Mouse (Mus musculus): ENCODE results near the gene Ccdc177. TPM values are rescaled to one million over a fixed set of nuclear protein-coding genes. Genes with fewer than 3 reads are reported as not detected.
"Not testable (repeated sequence)": the region's sequence is repeated elsewhere in the genome, so short reads cannot be mapped to it uniquely, and the experiment has no call there.

Ccdc177 gene
- polyA plus RNA-seq, 1 experiment from 2014 or later, result 0.17 TPM

DNA sequence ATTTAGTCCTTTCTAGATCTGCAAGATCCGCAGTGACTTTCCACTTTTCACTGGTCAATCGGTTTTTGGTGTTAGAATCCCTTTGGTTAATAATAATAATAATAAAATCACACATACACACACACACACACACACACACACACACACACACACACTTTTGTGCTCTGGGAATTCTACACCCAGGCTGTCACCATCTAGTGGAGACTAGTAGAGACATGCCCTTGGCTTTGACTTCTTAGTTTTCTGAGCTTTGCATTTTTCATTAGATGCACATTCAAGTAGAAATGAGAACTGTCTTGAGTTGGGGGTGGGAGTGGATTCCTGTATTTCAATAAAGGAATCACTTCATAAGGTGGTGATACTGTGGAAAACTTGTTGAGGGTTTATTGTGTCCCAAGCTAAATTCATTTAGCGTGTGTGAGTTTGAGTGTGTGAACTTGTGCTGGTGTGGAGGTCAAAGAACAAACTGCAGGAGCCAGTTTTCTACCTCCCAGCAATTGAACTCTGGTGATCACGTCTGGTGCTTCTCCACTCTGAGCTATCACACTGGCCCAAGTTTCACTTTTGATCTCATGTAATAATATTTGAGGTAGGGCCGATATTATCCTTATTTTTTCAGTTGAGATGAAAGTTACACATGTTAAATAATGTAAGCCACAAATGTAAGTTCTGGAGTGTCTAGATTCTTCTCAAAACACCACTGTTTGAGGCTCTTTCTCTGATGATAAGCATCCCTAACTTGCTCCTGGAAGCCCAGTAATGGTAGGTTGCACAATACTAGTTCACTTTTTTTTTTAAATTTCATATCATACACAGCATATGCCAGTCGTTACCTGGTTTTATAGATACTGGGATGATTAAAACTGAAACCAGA is 31.3 kb upstream of the Ccdc177 start:
- peak overlapping the region; percentile 94 for H3K27ac ChIP-seq
- H3K9me3 ChIP-seq, result no peaks in the 10 kb centered on the region
- 36% methylated on average over 6 of the region's 6 CpGs for WGBS
- peak overlapping the region; percentile 93; the same call in 1 of the 2 replicates for H3K9ac ChIP-seq
- ATAC-seq (ENCODE audit: insufficient read depth, low FRiP score, low read depth), result no peak
- peak overlapping the region; percentile 92 for H3K4me3 ChIP-seq (replicated peaks)
- H3K27me3 ChIP-seq (replicated peaks), result no peaks in the 10 kb centered on the region
- H3K4me1 ChIP-seq, result peaks cover 21% of the 10 kb centered on the region
- H3K36me3 ChIP-seq, result no peaks in the 10 kb centered on the region
- H3K4me2 ChIP-seq, result peak overlapping the region; percentile 77

GRCm38 (mm10) chr12:80790700-80791570 is 30.4 kb upstream of the Ccdc177 start:
- WGBS, result under 1% methylated on average over 67 of the region's 80 CpGs

GRCm38 (mm10) chr12:80789849-80790694 is 29.6 kb upstream of the Ccdc177 start, which contains the start of gene Susd6:
Gene Susd6, plus strand, starts transcription at chr12:80790510.
- no peaks in the 10 kb centered on the region for H3K9me3 ChIP-seq
- WGBS, result 3% methylated on average over 51 of the region's 56 CpGs
- H3K27ac ChIP-seq, result peak within 1 kb of the TSS; percentile 94
- peak within 1 kb of the TSS; percentile 92 for H3K4me3 ChIP-seq (replicated peaks)
- peak; percentile 97 for ATAC-seq (ENCODE audit: insufficient read depth, low FRiP score, low read depth)
- peak within 1 kb of the TSS; percentile 93 for H3K9ac ChIP-seq
- no peaks in the 10 kb centered on the region for H3K36me3 ChIP-seq
- H3K4me1 ChIP-seq, result peaks cover 18% of the 10 kb centered on the region
- H3K27me3 ChIP-seq (replicated peaks), result no peaks in the 10 kb centered on the region
- H3K4me2 ChIP-seq, result peak within 1 kb of the TSS; percentile 77

More at GRCm38 (mm10) chr12:80790700-80791570, 30.4 kb upstream of the Ccdc177 start:
- ATAC-seq (ENCODE audit: insufficient read depth, low FRiP score, low read depth), result peak; percentile 54
- H3K27me3 ChIP-seq (replicated peaks), result no peaks in the 10 kb centered on the region
- no peaks in the 10 kb centered on the region for H3K9me3 ChIP-seq
- peak overlapping the region; percentile 94 for H3K27ac ChIP-seq
- H3K9ac ChIP-seq, result peak overlapping the region; percentile 93
- H3K4me1 ChIP-seq, result peaks cover 21% of the 10 kb centered on the region
- peak overlapping the region; percentile 77 for H3K4me2 ChIP-seq
- H3K36me3 ChIP-seq, result no peaks in the 10 kb centered on the region
- H3K4me3 ChIP-seq (replicated peaks), result peak overlapping the region; percentile 92

DNA sequence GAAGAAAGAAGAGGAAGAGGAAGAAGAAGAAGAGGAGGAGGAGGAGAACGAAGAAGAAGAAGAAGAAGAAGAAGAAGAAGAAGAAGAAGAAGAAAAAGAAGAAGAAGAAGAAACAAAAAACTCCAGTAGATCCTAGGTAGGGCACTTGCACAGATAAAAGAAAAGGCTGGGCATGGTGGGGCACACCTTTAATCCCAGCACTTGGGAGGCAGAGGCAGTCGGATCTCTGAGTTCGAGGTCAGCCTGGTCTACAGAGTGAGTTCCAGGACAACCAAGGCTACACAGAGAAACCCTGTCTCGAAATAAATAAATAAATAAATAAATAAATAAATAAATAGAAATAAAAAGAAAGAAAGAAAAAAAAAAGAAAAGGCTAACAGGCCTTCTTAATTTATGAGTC is 28.8 kb upstream of the Ccdc177 start:
- H3K4me2 ChIP-seq; H3K9ac ChIP-seq; ATAC-seq (ENCODE audit: insufficient read depth, low FRiP score, low read depth); H3K27ac ChIP-seq; H3K4me3 ChIP-seq (replicated peaks); H3K9me3 ChIP-seq; H3K36me3 ChIP-seq; H3K27me3 ChIP-seq (replicated peaks): not testable (repeated sequence)
- H3K4me1 ChIP-seq, result peaks cover 17% of the 10 kb centered on the region
- 82% methylated on average over 4 of the region's 4 CpGs for WGBS

GRCm38 (mm10) chr12:80788188-80788587 is 27.7 kb upstream of the Ccdc177 start:
- no peak overlapping the region for H3K4me2 ChIP-seq
- no peaks in the 10 kb centered on the region for H3K9me3 ChIP-seq
- H3K27ac ChIP-seq, result no peak overlapping the region
- peaks cover 17% of the 10 kb centered on the region for H3K4me1 ChIP-seq
- no peak overlapping the region for H3K4me3 ChIP-seq (replicated peaks)
- 77% methylated on average over 3 of the region's 3 CpGs for WGBS
- no peaks in the 10 kb centered on the region for H3K36me3 ChIP-seq
- ATAC-seq (ENCODE audit: insufficient read depth, low FRiP score, low read depth), result no peak
- no peaks in the 10 kb centered on the region for H3K27me3 ChIP-seq (replicated peaks)
- H3K9ac ChIP-seq, result no peak overlapping the region

- Histone ChIP-seq H3K4me2 (peak overlapping the region; percentile 16; the same call in 1 of the 2 replicates), H3K36me3 (no peaks in the 10 kb centered on the region), H3K27me3 (replicated peaks) (no peaks in the 10 kb centered on the region), H3K9ac (no peak overlapping the region), H3K9me3 (no peaks in the 10 kb centered on the region), H3K27ac (no peak overlapping the region), H3K4me1 (peaks cover 14% of the 10 kb centered on the region), H3K4me3 (replicated peaks) (no peak overlapping the region)
- ATAC-seq (ENCODE audit: insufficient read depth, low FRiP score, low read depth), result no peak
- WGBS, result 38% methylated on average over 11 of the region's 11 CpGs
Observed at GRCm38 (mm10) chr12:80787604-80788003, 27.1 kb upstream of the Ccdc177 start.

DNA sequence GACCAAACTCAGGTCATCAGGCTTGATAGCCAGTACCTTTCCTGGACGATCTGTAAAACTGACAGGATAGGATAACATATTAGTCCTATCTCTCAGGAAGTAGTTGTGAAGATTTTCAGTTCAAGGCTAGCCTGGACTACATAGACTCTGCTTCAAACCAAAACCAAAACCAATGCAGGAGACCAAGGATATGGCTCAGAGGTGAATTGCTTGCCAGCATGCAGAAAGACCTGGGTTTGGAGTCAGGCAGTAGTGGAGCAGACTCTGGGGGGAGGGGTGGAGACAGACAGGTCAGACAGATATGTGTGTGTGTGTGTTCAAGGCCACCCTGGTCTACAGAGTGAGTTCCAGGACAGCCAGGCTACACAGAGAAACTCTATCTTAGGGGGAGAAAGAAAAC is 26.1 kb upstream of the Ccdc177 start:
- H3K4me2 ChIP-seq, result no peak overlapping the region
- H3K36me3 ChIP-seq, result no peaks in the 10 kb centered on the region
- peaks cover 9% of the 10 kb centered on the region for H3K4me1 ChIP-seq
- H3K27me3 ChIP-seq (replicated peaks), result no peaks in the 10 kb centered on the region
- 63% methylated on average over 1 of the region's 1 CpGs for WGBS
- no peak overlapping the region for H3K27ac ChIP-seq
- H3K9me3 ChIP-seq, result no peaks in the 10 kb centered on the region
- no peak overlapping the region for H3K4me3 ChIP-seq (replicated peaks)
- ATAC-seq (ENCODE audit: insufficient read depth, low FRiP score, low read depth), result no peak
- no peak overlapping the region for H3K9ac ChIP-seq

DNA sequence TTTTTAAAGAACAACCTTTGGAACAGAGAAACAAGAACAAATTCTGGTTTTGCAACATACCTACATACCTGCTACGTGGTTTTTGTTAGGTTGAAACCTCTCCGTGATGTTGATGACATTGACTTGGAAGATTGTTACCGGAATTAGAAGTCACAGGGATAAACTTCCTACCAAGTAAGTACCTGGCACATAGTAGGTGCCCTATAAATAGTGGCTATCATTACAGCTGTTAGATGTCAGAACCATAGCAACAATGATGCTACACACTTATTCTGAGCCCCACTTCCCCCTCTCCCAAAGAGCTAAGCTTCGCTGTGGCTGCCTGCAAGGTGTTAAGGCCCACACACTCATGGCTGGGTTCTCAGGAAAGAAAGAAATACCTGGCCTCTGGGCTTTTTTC is 25.1 kb upstream of the Ccdc177 start:
- Histone ChIP-seq H3K9ac (no peak overlapping the region), H3K27ac (no peak overlapping the region), H3K4me1 (peaks cover 8% of the 10 kb centered on the region), H3K27me3 (replicated peaks) (no peaks in the 10 kb centered on the region), H3K4me3 (replicated peaks) (no peak overlapping the region), H3K36me3 (no peaks in the 10 kb centered on the region), H3K9me3 (no peaks in the 10 kb centered on the region), H3K4me2 (no peak overlapping the region)
- no peak for ATAC-seq (ENCODE audit: insufficient read depth, low FRiP score, low read depth)
- 90% methylated on average over 4 of the region's 4 CpGs for WGBS

DNA sequence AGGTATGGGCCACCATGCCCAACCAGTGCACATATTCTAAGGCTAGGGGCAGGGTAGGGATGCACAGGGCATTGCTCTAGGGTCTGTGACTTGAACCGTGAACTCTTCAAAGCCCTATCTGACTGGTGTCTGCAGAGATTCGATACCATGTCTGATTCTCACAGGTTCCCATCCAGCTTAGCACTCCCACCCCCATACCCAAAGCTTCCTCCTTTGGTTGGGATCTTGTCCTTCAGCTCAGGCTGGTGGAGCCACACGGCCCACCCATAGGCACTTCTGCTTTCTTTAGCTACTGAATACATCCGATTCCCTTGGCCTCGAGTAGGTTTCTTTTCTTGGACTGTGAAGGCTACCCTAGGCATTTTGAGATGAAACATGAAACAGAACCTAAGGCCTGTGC is 24.5 kb upstream of the Ccdc177 start:
- Histone ChIP-seq H3K36me3 (no peaks in the 10 kb centered on the region), H3K9ac (no peak overlapping the region), H3K4me2 (no peak overlapping the region), H3K27me3 (replicated peaks) (no peaks in the 10 kb centered on the region), H3K9me3 (no peaks in the 10 kb centered on the region), H3K27ac (no peak overlapping the region), H3K4me1 (peaks cover 8% of the 10 kb centered on the region), H3K4me3 (replicated peaks) (no peak overlapping the region)
- WGBS, result 80% methylated on average over 5 of the region's 5 CpGs
- ATAC-seq (ENCODE audit: insufficient read depth, low FRiP score, low read depth), result no peak

DNA sequence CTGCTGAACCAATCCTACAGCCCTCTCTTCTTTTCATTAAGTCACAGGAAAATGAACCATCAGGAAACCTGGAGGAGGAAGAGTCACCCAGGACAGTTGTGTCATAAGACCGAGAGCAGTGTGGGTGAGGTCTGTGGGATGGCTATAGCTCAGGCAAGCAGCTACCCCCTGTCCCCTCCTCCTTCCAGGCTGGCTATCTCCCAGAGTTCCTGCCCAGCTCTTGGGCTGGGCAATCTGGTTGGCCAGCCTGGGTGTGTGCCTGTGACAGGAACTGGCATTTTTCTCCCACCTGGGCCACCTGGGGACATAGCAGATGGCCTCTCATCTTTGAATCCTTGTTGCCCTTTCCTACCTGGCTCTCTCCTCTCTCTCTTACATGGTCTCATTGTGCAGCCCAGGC is 23.4 kb upstream of the Ccdc177 start:
- 57% methylated on average over 1 of the region's 1 CpGs for WGBS
- no peaks in the 10 kb centered on the region for H3K9me3 ChIP-seq
- no peak overlapping the region for H3K9ac ChIP-seq
- H3K27ac ChIP-seq, result no peak overlapping the region
- H3K4me1 ChIP-seq, result peaks cover 3% of the 10 kb centered on the region
- ATAC-seq (ENCODE audit: insufficient read depth, low FRiP score, low read depth), result no peak
- no peak overlapping the region for H3K4me2 ChIP-seq
- no peaks in the 10 kb centered on the region for H3K36me3 ChIP-seq
- no peak overlapping the region for H3K4me3 ChIP-seq (replicated peaks)
- no peaks in the 10 kb centered on the region for H3K27me3 ChIP-seq (replicated peaks)

DNA sequence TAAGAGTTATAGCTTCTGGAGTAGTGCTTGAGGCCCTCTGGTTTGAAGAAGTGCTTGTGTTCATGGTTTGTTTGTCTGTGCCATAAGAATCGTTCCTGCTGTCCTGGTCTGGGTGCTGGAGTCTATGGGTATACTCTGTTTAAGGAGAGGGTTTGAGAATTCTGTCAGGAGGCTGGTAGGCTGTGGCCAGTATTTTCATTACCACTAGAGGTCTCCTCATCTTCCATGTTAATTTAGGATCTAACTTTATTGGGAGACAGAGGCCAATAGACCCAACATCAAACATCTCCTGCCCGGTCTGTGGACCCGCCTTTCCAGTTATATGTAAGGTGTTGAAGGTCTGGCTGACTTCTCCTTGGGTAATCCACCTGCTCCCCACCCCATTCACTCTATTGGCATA is 22.4 kb upstream of the Ccdc177 start:
- no peaks in the 10 kb centered on the region for H3K9me3 ChIP-seq
- no peak overlapping the region for H3K4me2 ChIP-seq
- WGBS, result 49% methylated on average over 3 of the region's 3 CpGs
- no peak overlapping the region for H3K9ac ChIP-seq
- no peak for ATAC-seq (ENCODE audit: insufficient read depth, low FRiP score, low read depth)
- H3K4me3 ChIP-seq (replicated peaks), result no peak overlapping the region
- no peaks in the 10 kb centered on the region for H3K36me3 ChIP-seq
- H3K4me1 ChIP-seq, result peaks cover 3% of the 10 kb centered on the region
- no peaks in the 10 kb centered on the region for H3K27me3 ChIP-seq (replicated peaks)
- no peak overlapping the region for H3K27ac ChIP-seq

Data from stomach, embryonic 15.5 days (tissue).